Mouse (Mus musculus): Measurements from ENCODE around the gene Popdc2.

DNA sequence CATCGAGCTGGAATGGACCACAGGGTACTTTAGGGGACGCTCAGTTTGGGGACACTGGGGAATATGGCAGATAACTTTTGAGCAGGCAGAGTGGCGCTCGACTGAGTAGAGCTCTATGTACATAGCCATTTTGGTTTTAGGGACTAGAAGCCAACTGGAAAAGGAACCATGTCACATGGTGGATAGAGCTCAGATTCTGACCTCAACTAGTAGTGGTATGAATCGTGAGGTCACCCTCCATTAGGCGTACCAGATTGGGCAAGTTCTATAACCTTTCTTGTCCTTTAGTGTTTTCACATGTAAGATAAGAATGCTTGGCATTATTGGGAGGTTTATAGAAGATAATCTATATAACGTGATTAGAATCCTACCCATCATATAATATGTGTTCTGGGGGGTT is 28.3 kb downstream of the Popdc2 start:
- TF ChIP-seq POLR2A (IDR thresholded peaks at IDR 0.05; ENCODE audit: low read depth, low read length) (no peak), CTCF (IDR thresholded peaks at IDR 0.05; ENCODE audit: extremely low read depth, insufficient read length, insufficient replicate concordance, low read depth, low read length) (no peak)
